8 mouse cellular contexts compared by ENCODE assay signal in genomic region chr17:26068024-26068830, GRCm38 (mm10). TPM values are rescaled to one million over a fixed set of nuclear protein-coding genes. Genes with fewer than 3 reads are reported as not detected.
DNase-seq lines count a peak whose midpoint lies in the region; ATAC-seq and TF ChIP-seq lines count a peak whose summit lies in the region.

No protein-coding gene starts in this region.

- peak; percentile 13; the same call in 1 of the 2 replicates for ATAC-seq in hindbrain, postnatal 0 days
- ATAC-seq in stomach, embryonic 14.5 days (ENCODE audit: insufficient number of reproducible peaks, insufficient read depth, low FRiP score, low read depth), result peak; percentile 39; the same call in 1 of the 2 replicates

- no peaks in the 10 kb centered on the region for H3K9me3 ChIP-seq in hindbrain, postnatal 0 days (ENCODE audit: low read length)
- no peaks in the 10 kb centered on the region for H3K9me3 ChIP-seq in stomach, embryonic 14.5 days (ENCODE audit: control insufficient read depth, low read depth, low read length)

- H3K4me2 ChIP-seq in hindbrain, postnatal 0 days (ENCODE audit: low read depth, low read length), result peak overlapping the region; percentile 99
- peak overlapping the region; percentile 99 for H3K4me2 ChIP-seq in stomach, embryonic 14.5 days (replicated peaks; ENCODE audit: low read depth, low read length)

- peaks cover 5% of the 10 kb centered on the region; the same call in 1 of the 2 replicates for H3K36me3 ChIP-seq in hindbrain, postnatal 0 days (ENCODE audit: insufficient read depth, low read length)
- peaks cover 4% of the 10 kb centered on the region; the same call in 1 of the 2 replicates for H3K36me3 ChIP-seq in stomach, embryonic 14.5 days (ENCODE audit: control insufficient read depth, insufficient read depth, low read length)

- peaks cover 40% of the 10 kb centered on the region for H3K4me1 ChIP-seq in hindbrain, postnatal 0 days (ENCODE audit: insufficient read depth, low read length)
- H3K4me1 ChIP-seq in stomach, embryonic 14.5 days (ENCODE audit: control insufficient read depth, insufficient read depth, low read length), result peaks cover 22% of the 10 kb centered on the region

- H3K27ac ChIP-seq in layer of hippocampus, adult 2 months, result peak overlapping the region; percentile 93
- H3K27ac ChIP-seq in hindbrain, postnatal 0 days, result peak overlapping the region; percentile 93
- H3K27ac ChIP-seq in stomach, embryonic 14.5 days (ENCODE audit: low read length), result no peak overlapping the region

- no peaks in the 10 kb centered on the region for H3K27me3 ChIP-seq in hindbrain, postnatal 0 days (ENCODE audit: insufficient read depth, low read length)
- H3K27me3 ChIP-seq in stomach, embryonic 14.5 days (ENCODE audit: control insufficient read depth, insufficient read depth, low read length), result no peaks in the 10 kb centered on the region

- DNase-seq in layer of hippocampus, adult 2 months (ENCODE audit: low spot score in 2 of 2), result no peak
- no peak for DNase-seq in layer of hippocampus, adult 9-10 months (ENCODE audit: low spot score)
- peak; percentile 52 for DNase-seq in cerebellum, adult 11-12 months
- DNase-seq in gastrocnemius, adult 18-20 months (ENCODE audit: low spot score), result peak; percentile 77
- DNase-seq in hindbrain, postnatal 0 days (ENCODE audit: low spot score), result peak; percentile 47
- DNase-seq in lung, postnatal 10 days, result peak; percentile 35
- no peak for DNase-seq in spleen, adult 18-20 months

- no peak for TF ChIP-seq CTCF in layer of hippocampus, adult 2 months (conservative IDR thresholded peaks at IDR 0.05)
- no peak for TF ChIP-seq CTCF in hindbrain, postnatal 0 days (IDR thresholded peaks at IDR 0.05; ENCODE audit: low read depth)

- H3K4me3 ChIP-seq in layer of hippocampus, adult 2 months, result peak overlapping the region; percentile 83
- H3K4me3 ChIP-seq in hindbrain, postnatal 0 days (ENCODE audit: low read length), result peak overlapping the region; percentile 88
- H3K4me3 ChIP-seq in stomach, embryonic 14.5 days (ENCODE audit: low read depth, low read length), result peak overlapping the region; percentile 75

- peak overlapping the region; percentile 92 for H3K9ac ChIP-seq in hindbrain, postnatal 0 days (replicated peaks; ENCODE audit: low read length)
- peak overlapping the region; percentile 74 for H3K9ac ChIP-seq in stomach, embryonic 14.5 days (replicated peaks; ENCODE audit: low read depth, low read length)

- under 1% methylated on average over 44 of the region's 44 CpGs for WGBS in hindbrain, postnatal 0 days
- under 1% methylated on average over 44 of the region's 44 CpGs for WGBS in stomach, embryonic 14.5 days

RNA-seq across cellular contexts. Expression of gene Rab11fip3, which starts 1.1 kb away (rescaled TPM):
- total RNA-seq in layer of hippocampus, adult 2 months (2021), result 100 to 1,000 TPM; 108 to 115 TPM
- 10 to 100 TPM; 88.9 to 96.2 TPM for total RNA-seq in gastrocnemius, adult 18-20 months (2021)
- 34.7 and 41.9 TPM in 2 replicates for total RNA-seq in hindbrain, postnatal 0 days (2014; rRNA removed)
- polyA plus RNA-seq in hindbrain, postnatal 0 days (2015; fragmentation: Nextera tagmentation; extraction: Ambion mirVana), result 16.6 and 17.9 TPM in 2 replicates
- polyA plus RNA-seq in stomach, embryonic 14.5 days (2014; fragmentation: Nextera tagmentation; extraction: Ambion mirVana), result 11.4 and 12.8 TPM in 2 replicates

RNA-seq across cellular contexts. Expression of gene Decr2, which starts 21.9 kb away (rescaled TPM):
- total RNA-seq in layer of hippocampus, adult 2 months (2021), result 10 to 100 TPM; 26.7 to 28.9 TPM
- total RNA-seq in gastrocnemius, adult 18-20 months (2021), result 1 to 10 TPM; 2.6 to 2.8 TPM
- 35.6 and 40.6 TPM in 2 replicates for total RNA-seq in hindbrain, postnatal 0 days (2014; rRNA removed)
- polyA plus RNA-seq in hindbrain, postnatal 0 days (2015; fragmentation: Nextera tagmentation; extraction: Ambion mirVana), result 41.1 and 44.7 TPM in 2 replicates
- 34.9 and 40.4 TPM in 2 replicates for polyA plus RNA-seq in stomach, embryonic 14.5 days (2014; fragmentation: Nextera tagmentation; extraction: Ambion mirVana)

RNA-seq across cellular contexts. Expression of gene Nme4, which starts 27.2 kb away (rescaled TPM):
- total RNA-seq in layer of hippocampus, adult 2 months (2021), result 1 to 10 TPM; 5.7 to 6.7 TPM
- 1 to 10 TPM; 2.5 to 2.9 TPM for total RNA-seq in gastrocnemius, adult 18-20 months (2021)
- 20.1 and 23.3 TPM in 2 replicates for total RNA-seq in hindbrain, postnatal 0 days (2014; rRNA removed)
- 16.0 and 18.3 TPM in 2 replicates for polyA plus RNA-seq in hindbrain, postnatal 0 days (2015; fragmentation: Nextera tagmentation; extraction: Ambion mirVana)
- polyA plus RNA-seq in stomach, embryonic 14.5 days (2014; fragmentation: Nextera tagmentation; extraction: Ambion mirVana), result 90.7 and 96.5 TPM in 2 replicates

RNA-seq across cellular contexts. Expression of gene Tmem8, which starts 44.9 kb away (rescaled TPM):
- total RNA-seq in layer of hippocampus, adult 2 months (2021), result 10 to 100 TPM; 14.1 to 14.2 TPM
- 1 to 10 TPM; 2.0 to 3.9 TPM for total RNA-seq in gastrocnemius, adult 18-20 months (2021)
- total RNA-seq in hindbrain, postnatal 0 days (2014; rRNA removed), result 10.4 and 11.8 TPM in 2 replicates
- 3.8 and 4.0 TPM in 2 replicates for polyA plus RNA-seq in hindbrain, postnatal 0 days (2015; fragmentation: Nextera tagmentation; extraction: Ambion mirVana)
- 2.9 and 3.9 TPM in 2 replicates for polyA plus RNA-seq in stomach, embryonic 14.5 days (2014; fragmentation: Nextera tagmentation; extraction: Ambion mirVana)

RNA-seq across cellular contexts. Expression of gene Mrpl28, which starts 55.1 kb away (rescaled TPM):
- 10 to 100 TPM; 59.7 to 63.9 TPM for total RNA-seq in layer of hippocampus, adult 2 months (2021)
- total RNA-seq in gastrocnemius, adult 18-20 months (2021), result 10 to 100 TPM; 57.4 to 66.2 TPM
- total RNA-seq in hindbrain, postnatal 0 days (2014; rRNA removed), result 107 and 138 TPM in 2 replicates
- 189 and 194 TPM in 2 replicates for polyA plus RNA-seq in hindbrain, postnatal 0 days (2015; fragmentation: Nextera tagmentation; extraction: Ambion mirVana)
- 214 and 221 TPM in 2 replicates for polyA plus RNA-seq in stomach, embryonic 14.5 days (2014; fragmentation: Nextera tagmentation; extraction: Ambion mirVana)

Comparison
In these comparisons a context has a peak if more than half of its experiments do, and no peak if none do; other contexts are left out.
1. DNase-seq: peak in cerebellum, adult 11-12 months (single experiment), gastrocnemius, adult 18-20 months (single experiment), hindbrain, postnatal 0 days (single experiment) and lung, postnatal 10 days (single experiment); none in layer of hippocampus, adult 2 months (0 of 2), layer of hippocampus, adult 9-10 months (single experiment) and spleen, adult 18-20 months (0 of 2).
2. Peak in every context shown above with its lines, with median percentiles within 50 percentile points of each other: H3K4me3 ChIP-seq.